Comparison of ENCODE assay signal across 19 mouse cellular contexts in genomic region chr11:102158024-102158423, GRCm38 (mm10). TPM values are rescaled to one million over a fixed set of nuclear protein-coding genes. Genes with fewer than 3 reads are reported as not detected.
DNase-seq lines count a peak whose midpoint lies in the region; ATAC-seq and TF ChIP-seq lines count a peak whose summit lies in the region.
"Not testable (repeated sequence)": the region's sequence is repeated elsewhere in the genome, so short reads cannot be mapped to it uniquely, and the experiment has no call there.
"Had no signal": no experiment of that assay in that cellular context is flagged by ENCODE, and none has a peak within 500 bp of the region (broad histone marks: within the 10 kb centered on the region; RNA-seq: fewer than 3 reads in every experiment).

No protein-coding gene starts in this region.

- not testable (repeated sequence) for H3K9ac ChIP-seq in MEL (ENCODE audit: control insufficient read depth, low read depth, low read length, poor library complexity, severe bottlenecking); heart, adult 2 months (ENCODE audit: low read depth, low read length); midbrain, postnatal 0 days (replicated peaks; ENCODE audit: low read length, poor library complexity, severe bottlenecking)

- H3K27ac ChIP-seq in MEL (ENCODE audit: control insufficient read depth, low read depth, low read length); heart, adult 2 months; layer of hippocampus, adult 2 months; midbrain, postnatal 0 days (ENCODE audit: low read depth, low read length): not testable (repeated sequence)

- H3K27me3 ChIP-seq in MEL (ENCODE audit: control insufficient read depth in 1 of 2, insufficient read depth in 2 of 2, low read length in 2 of 2); heart, adult 2 months (ENCODE audit: control insufficient read depth, insufficient read depth, low read length); midbrain, postnatal 0 days (ENCODE audit: insufficient read depth, low read length): not testable (repeated sequence)

- intact Hi-C loops in heart, adult 2 months (cut with DNase I): loop anchor here (5.0 kb wide), 1 partner anchor 109 kb away; the partner anchor contains the start of gene Asb16

- DNase-seq in A20 (ENCODE audit: low read depth, low spot score): peak; percentile 26
- DNase-seq in MEL (ENCODE audit: low read depth, low spot score); heart, adult 2 months; layer of hippocampus, adult 2 months (ENCODE audit: low spot score in 2 of 2); midbrain, postnatal 0 days (ENCODE audit: low spot score): not testable (repeated sequence)

- H3K36me3 ChIP-seq in MEL (ENCODE audit: control insufficient read depth in 1 of 2, insufficient read depth in 2 of 2, low read length in 2 of 2); heart, adult 2 months (ENCODE audit: control insufficient read depth, insufficient read depth, low read length): not testable (repeated sequence)
- H3K36me3 ChIP-seq in midbrain, postnatal 0 days (ENCODE audit: insufficient read depth, low read length): peaks cover 17% of the 10 kb centered on the region

- WGBS in heart, adult 2 months: 79% methylated on average over 2 of the region's 2 CpGs
- WGBS in midbrain, postnatal 0 days: 75% methylated on average over 2 of the region's 2 CpGs

- not testable (repeated sequence) for H3K4me3 ChIP-seq in MEL (ENCODE audit: control insufficient read depth in 1 of 2, insufficient read depth in 1 of 2, low read depth in 2 of 2, low read length in 2 of 2); heart, adult 2 months; layer of hippocampus, adult 2 months; midbrain, postnatal 0 days (ENCODE audit: low read depth, low read length)

- H3K4me2 ChIP-seq in midbrain, postnatal 0 days (ENCODE audit: low read depth, low read length, poor library complexity, severe bottlenecking): not testable (repeated sequence)

- not testable (repeated sequence) for TF ChIP-seq POLR2A in MEL (IDR thresholded peaks at IDR 0.05; ENCODE audit: control insufficient read depth in 1 of 2, insufficient read depth in 1 of 2, low read depth in 1 of 2, low read length in 2 of 2, poor library complexity in 1 of 2); heart, adult 2 months (IDR thresholded peaks at IDR 0.05; ENCODE audit: insufficient read depth, low read depth, low read length)

- not testable (repeated sequence) for H3K79me2 ChIP-seq in MEL (ENCODE audit: control insufficient read depth, insufficient read depth, low read length, poor library complexity); heart, adult 2 months (replicated peaks; ENCODE audit: control insufficient read depth, insufficient read depth, low read length)

- not testable (repeated sequence) for H3K4me1 ChIP-seq in MEL (ENCODE audit: control insufficient read depth in 1 of 2, insufficient read depth in 2 of 2, low read length in 2 of 2); heart, adult 2 months (ENCODE audit: control insufficient read depth, insufficient read depth, low read length); midbrain, postnatal 0 days (ENCODE audit: insufficient read depth, low read length)

- not testable (repeated sequence) for ATAC-seq in midbrain, postnatal 0 days (ENCODE audit: low FRiP score)

- H3K9me3 ChIP-seq in MEL (replicated peaks; ENCODE audit: insufficient read depth, low read length); midbrain, postnatal 0 days (ENCODE audit: low read length): not testable (repeated sequence)

- TF ChIP-seq RAD21 in MEL (IDR thresholded peaks at IDR 0.05; ENCODE audit: low read depth, low read length): not testable (repeated sequence)

- TF ChIP-seq CTCF in MEL (IDR thresholded peaks at IDR 0.05 in 2 of 3, conservative IDR thresholded peaks at IDR 0.05 in 1 of 3; ENCODE audit: control insufficient read depth in 1 of 3, insufficient read depth in 1 of 3, low read depth in 2 of 3, low read length in 3 of 3, poor library complexity in 1 of 3, severe bottlenecking in 1 of 3): peak in 2 of 3 experiments; percentile 17 to 52; a peak in 3 of 6 replicates
- TF ChIP-seq CTCF in heart, adult 2 months (IDR thresholded peaks at IDR 0.05): 0 out of 2 replicates have a peak, but pooled peaks have one; percentile 11
- TF ChIP-seq CTCF in layer of hippocampus, adult 2 months (conservative IDR thresholded peaks at IDR 0.05): peak; percentile 41
- TF ChIP-seq CTCF in midbrain, postnatal 0 days (IDR thresholded peaks at IDR 0.05): peak; percentile 20; the same call in 1 of the 2 replicates

- TF ChIP-seq EP300 in MEL (IDR thresholded peaks at IDR 0.05; ENCODE audit: low read depth in 1 of 2, low read length in 2 of 2); heart, adult 2 months (IDR thresholded peaks at IDR 0.05; ENCODE audit: insufficient read depth, low read depth, low read length): not testable (repeated sequence)

TF ChIP-seq in MEL, 35 proteins besides CTCF, POLR2A, EP300 and RAD21:
- TF ChIP-seq TBP (IDR thresholded peaks at IDR 0.05; ENCODE audit: low read depth, low read length): peak; percentile 17; the same call in 1 of the 2 replicates
- TF ChIP-seq ZC3H11A (IDR thresholded peaks at IDR 0.05; ENCODE audit: low read depth, low read length): peak; percentile 31; the same call in 1 of the 2 replicates
- TF ChIP-seq SMC3 (IDR thresholded peaks at IDR 0.05; ENCODE audit: low read depth, low read length): peak; percentile 52
TF ChIP-seq in MEL: peak in this region for 3; not testable (repeated sequence) for 32.

RNA-seq across cellular contexts. Expression of gene Tmem101, which starts 1.8 kb away (rescaled TPM):
- total RNA-seq in MEL (2012; rRNA removed): 43.9 and 45.1 TPM in 2 replicates
- 10 to 100 TPM in 1 of 2 experiments, not detected in 1; 30.1 TPM for polyA plus RNA-seq in MEL (2012; ENCODE audit: insufficient read depth in 1 of 2, insufficient read length in 2 of 2, low read depth in 1 of 2, low replicate concordance in 2 of 2, missing spikeins in 1 of 2)
- 10 to 100 TPM; 12.2 to 13.6 TPM for total RNA-seq in heart, adult 2 months (2021)
- 19.5 and 20.7 TPM in 2 replicates for polyA plus RNA-seq in heart, adult 2 months (2012; rRNA removed)
- total RNA-seq in layer of hippocampus, adult 2 months (2021): 10 to 100 TPM; 26.5 to 27.1 TPM
- 35.2 and 41.1 TPM in 2 replicates for total RNA-seq in midbrain, postnatal 0 days (2014; rRNA removed)
- 42.4 and 44.4 TPM in 2 replicates for polyA plus RNA-seq in midbrain, postnatal 0 days (2015; fragmentation: Nextera tagmentation; extraction: Ambion mirVana)

RNA-seq across cellular contexts. Expression of gene Nags, which starts 12.7 kb away (rescaled TPM):
- 5.4 and 6.6 TPM in 2 replicates for total RNA-seq in MEL (2012; rRNA removed)
- polyA plus RNA-seq in MEL (2012; ENCODE audit: insufficient read depth in 1 of 2, insufficient read length in 2 of 2, low read depth in 1 of 2, low replicate concordance in 2 of 2, missing spikeins in 1 of 2): 1 to 10 TPM in 1 of 2 experiments, not detected in 1; 9.7 TPM
- total RNA-seq in heart, adult 2 months (2021): not detected
- 0.06 and 0.12 TPM in 2 replicates for polyA plus RNA-seq in heart, adult 2 months (2012; rRNA removed)
- total RNA-seq in layer of hippocampus, adult 2 months (2021): not detected
- 0.14 and 0.16 TPM in 2 replicates for total RNA-seq in midbrain, postnatal 0 days (2014; rRNA removed)
- 0.09 and 0.11 TPM in 2 replicates for polyA plus RNA-seq in midbrain, postnatal 0 days (2015; fragmentation: Nextera tagmentation; extraction: Ambion mirVana)
- total RNA-seq: G1E had no signal
- polyA plus RNA-seq: C2C12; embryonic facial prominence, embryonic 11.5 days; embryonic facial prominence, embryonic 13.5 days; forebrain, embryonic 10.5 days; forebrain, embryonic 12.5 days; forebrain, embryonic 16.5 days; G1E had no signal

RNA-seq across cellular contexts. Expression of gene Lsm12, which starts 27.1 kb away (rescaled TPM):
- 74.2 and 75.0 TPM in 2 replicates for total RNA-seq in MEL (2012; rRNA removed)
- polyA plus RNA-seq in MEL (2012; ENCODE audit: insufficient read depth in 1 of 2, insufficient read length in 2 of 2, low read depth in 1 of 2, low replicate concordance in 2 of 2, missing spikeins in 1 of 2): 100 to 1,000 TPM; 128 to 150 TPM
- 10 to 100 TPM; 49.4 to 50.2 TPM for total RNA-seq in heart, adult 2 months (2021)
- 32.5 and 42.4 TPM in 2 replicates for polyA plus RNA-seq in heart, adult 2 months (2012; rRNA removed)
- 10 to 100 TPM; 56.6 to 56.9 TPM for total RNA-seq in layer of hippocampus, adult 2 months (2021)
- 77.7 and 86.2 TPM in 2 replicates for total RNA-seq in midbrain, postnatal 0 days (2014; rRNA removed)
- 130 and 147 TPM in 2 replicates for polyA plus RNA-seq in midbrain, postnatal 0 days (2015; fragmentation: Nextera tagmentation; extraction: Ambion mirVana)

RNA-seq across cellular contexts. Expression of gene G6pc3, which starts 31.4 kb away (rescaled TPM):
- 46.4 and 48.9 TPM in 2 replicates for total RNA-seq in MEL (2012; rRNA removed)
- 100 to 1,000 TPM in 1 of 2 experiments, not detected in 1; 104 TPM for polyA plus RNA-seq in MEL (2012; ENCODE audit: insufficient read depth in 1 of 2, insufficient read length in 2 of 2, low read depth in 1 of 2, low replicate concordance in 2 of 2, missing spikeins in 1 of 2)
- 10 to 100 TPM; 44.8 to 50.6 TPM for total RNA-seq in heart, adult 2 months (2021)
- polyA plus RNA-seq in heart, adult 2 months (2012; rRNA removed): 89.9 and 95.3 TPM in 2 replicates
- total RNA-seq in layer of hippocampus, adult 2 months (2021): 10 to 100 TPM; 58.2 to 59.7 TPM
- 43.1 and 68.5 TPM in 2 replicates for total RNA-seq in midbrain, postnatal 0 days (2014; rRNA removed)
- 42.0 and 48.7 TPM in 2 replicates for polyA plus RNA-seq in midbrain, postnatal 0 days (2015; fragmentation: Nextera tagmentation; extraction: Ambion mirVana)

RNA-seq across cellular contexts. Expression of gene Pyy, which starts 50.4 kb away (rescaled TPM):
- total RNA-seq in MEL (2012; rRNA removed): not detected in 2 replicates
- not detected for polyA plus RNA-seq in MEL (2012; ENCODE audit: insufficient read depth in 1 of 2, insufficient read length in 2 of 2, low read depth in 1 of 2, low replicate concordance in 2 of 2, missing spikeins in 1 of 2)
- total RNA-seq in heart, adult 2 months (2021): not detected
- polyA plus RNA-seq in heart, adult 2 months (2012; rRNA removed): not detected in 2 replicates
- total RNA-seq in layer of hippocampus, adult 2 months (2021): not detected
- not detected in 2 replicates for total RNA-seq in midbrain, postnatal 0 days (2014; rRNA removed)
- not detected in 2 replicates for polyA plus RNA-seq in midbrain, postnatal 0 days (2015; fragmentation: Nextera tagmentation; extraction: Ambion mirVana)
- total RNA-seq: adrenal gland, adult 2 months; adrenal gland, postnatal 10 days; adrenal gland, postnatal 25 days; common myeloid progenitor, adult 5-6 weeks; G1E had no signal
- polyA plus RNA-seq: adrenal gland, adult 2 months; C2C12; embryonic facial prominence, embryonic 11.5 days; embryonic facial prominence, embryonic 13.5 days; embryonic facial prominence, embryonic 15.5 days; erythroblast, embryonic 14.5 days; forebrain, embryonic 10.5 days; forebrain, embryonic 12.5 days; forebrain, embryonic 14.5 days; forebrain, embryonic 16.5 days; G1E had no signal
